Mouse (Mus musculus) yolk sac, embryonic 10.5 days (tissue): Measurements from ENCODE around the gene Olfr1314.

Experiments used
- DNase-seq: peaks from one replicate; pipeline ENCODE4 v3.0.0-alpha.2; 2017; ENCODE audit warnings: low spot score

Olfr1314 gene

GRCm38 (mm10) chr2:112096681-112097080 is at the start of gene Olfr1314:
Olfr1314 (minus strand) TSS chr2:112096781.
- no peak for DNase-seq

GRCm38 (mm10) chr2:112140029-112140428 is 43.4 kb upstream of the Olfr1314 start, which contains the start of gene Olfr1317:
Olfr1317 (plus strand) TSS chr2:112140329.
- no peak for DNase-seq

- DNase-seq, result no peak
Observed at GRCm38 (mm10) chr2:112134877-112135276, 38.3 kb upstream of the Olfr1314 start, which contains the start of gene Olfr1316. Olfr1316 (minus strand) TSS chr2:112134977.

DNA sequence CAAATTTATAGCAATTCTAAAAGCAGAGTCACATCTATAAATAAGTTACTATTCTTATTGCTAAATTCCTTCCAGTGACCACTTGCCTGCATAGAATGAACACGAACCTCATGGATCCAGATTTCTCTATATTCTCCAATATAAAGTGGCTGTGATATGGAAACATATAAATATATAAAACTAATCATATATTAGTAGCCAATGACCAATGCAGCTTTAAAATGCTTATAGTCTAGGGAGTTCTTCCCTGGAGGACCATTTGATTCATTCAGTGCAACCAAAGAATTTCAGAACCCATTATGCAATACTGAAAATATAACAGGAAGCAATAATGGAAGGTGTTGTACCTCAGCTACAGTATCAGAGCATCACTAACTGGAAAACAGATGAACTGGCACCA is 18.8 kb upstream of the Olfr1314 start, which contains the start of gene Olfr1315-ps1:
Gene Olfr1315-ps1 (minus strand): TSS at position 101 of the 400 bp plus-strand sequence.
- no peak for DNase-seq

GRCm38 (mm10) chr2:112077743-112078142 is 18.8 kb downstream of the Olfr1314 start, which contains the start of gene Olfr1313:
Olfr1313 (minus strand) TSS chr2:112077843.
- DNase-seq, result no peak

GRCm38 (mm10) chr2:112050138-112050537 is 46.4 kb downstream of the Olfr1314 start, which contains the start of gene Olfr1312:
Olfr1312 (minus strand) TSS chr2:112050238.
- DNase-seq, result no peak
